In genomic region chr12:111274447-111275149, GRCm38 (mm10) we compare ENCODE assay signal across 8 mouse cellular contexts. TPM values are rescaled to one million over a fixed set of nuclear protein-coding genes. Genes with fewer than 3 reads are reported as not detected.
A peak's percentile ranks its signal among the peaks of the same experiment; 100 is the strongest.
DNase-seq lines count a peak whose midpoint lies in the region; ATAC-seq lines count a peak whose summit lies in the region.

No protein-coding gene starts in this region.

- H3K27ac ChIP-seq in limb, embryonic 13.5 days: no peak overlapping the region
- H3K27ac ChIP-seq in stomach, embryonic 16.5 days (ENCODE audit: low read length): no peak overlapping the region

- H3K27me3 ChIP-seq in limb, embryonic 13.5 days: peaks cover 85% of the 10 kb centered on the region
- H3K27me3 ChIP-seq in stomach, embryonic 16.5 days (ENCODE audit: control insufficient read depth, insufficient read depth, low read length): peaks cover 74% of the 10 kb centered on the region

- peaks cover 7% of the 10 kb centered on the region for H3K9me3 ChIP-seq in limb, embryonic 13.5 days
- H3K9me3 ChIP-seq in stomach, embryonic 16.5 days (replicated peaks; ENCODE audit: control insufficient read depth, low read length): 0 out of 2 replicates have a peak, but pooled peaks cover 4% of the 10 kb centered on the region

- H3K36me3 ChIP-seq in limb, embryonic 13.5 days: no peaks in the 10 kb centered on the region
- H3K36me3 ChIP-seq in stomach, embryonic 16.5 days (ENCODE audit: control insufficient read depth, insufficient read depth, low read length): no peaks in the 10 kb centered on the region

- peak overlapping the region; percentile 59 for H3K9ac ChIP-seq in limb, embryonic 13.5 days
- H3K9ac ChIP-seq in stomach, embryonic 16.5 days (ENCODE audit: low read length): peak overlapping the region; percentile 48

- H3K4me1 ChIP-seq in limb, embryonic 13.5 days: peaks cover 33% of the 10 kb centered on the region
- H3K4me1 ChIP-seq in stomach, embryonic 16.5 days (ENCODE audit: control insufficient read depth, insufficient read depth, low read length): peaks cover 20% of the 10 kb centered on the region

- H3K4me2 ChIP-seq in limb, embryonic 13.5 days (replicated peaks): peak overlapping the region; percentile 91
- H3K4me2 ChIP-seq in stomach, embryonic 16.5 days (ENCODE audit: low read depth, low read length): peak overlapping the region; percentile 72

- WGBS in limb, embryonic 13.5 days: 2% methylated on average over 73 of the region's 80 CpGs
- WGBS in stomach, embryonic 16.5 days: 3% methylated on average over 80 of the region's 80 CpGs

- peak; percentile 23 for DNase-seq in cerebellum, adult 8-10 months
- no peak for DNase-seq in cerebellum, adult 9-10 months
- DNase-seq in right cerebral cortex, postnatal 14 days: peak; percentile 56
- no peak for DNase-seq in right cerebral cortex, adult 2 months (ENCODE audit: low spot score in 2 of 2)
- no peak for DNase-seq in adrenal gland, adult 8-10 months
- DNase-seq in urinary bladder, postnatal 14 days (ENCODE audit: low spot score): no peak

- H3K4me3 ChIP-seq in limb, embryonic 13.5 days: peak overlapping the region; percentile 50
- H3K4me3 ChIP-seq in stomach, embryonic 16.5 days (replicated peaks; ENCODE audit: low read length): peak overlapping the region; percentile 46

- no peak for ATAC-seq in limb, embryonic 13.5 days (ENCODE audit: low FRiP score, low read depth)
- no peak for ATAC-seq in stomach, embryonic 16.5 days (ENCODE audit: insufficient read depth, low FRiP score)

RNA-seq across cellular contexts. Expression of gene Amn, which starts 3.7 kb away (rescaled TPM):
- polyA plus RNA-seq in limb, embryonic 13.5 days (2015; fragmentation: Nextera tagmentation; extraction: Ambion mirVana): 0.60 and 1.1 TPM in 2 replicates
- 11.3 and 16.3 TPM in 2 replicates for polyA plus RNA-seq in stomach, embryonic 16.5 days (2015; fragmentation: Nextera tagmentation; extraction: Ambion mirVana)
- total RNA-seq in adrenal gland, adult 8-10 months (2022): under 1 TPM in 1 of 4 experiments, not detected in 3; 0.32 TPM

Comparison
In these comparisons a context has a peak if more than half of its experiments do, and no peak if none do; other contexts are left out.
1. DNase-seq: peak in cerebellum, adult 8-10 months (single experiment) and right cerebral cortex, postnatal 14 days (single experiment); none in cerebellum, adult 9-10 months (single experiment), right cerebral cortex, adult 2 months (0 of 2), adrenal gland, adult 8-10 months (single experiment) and urinary bladder, postnatal 14 days (single experiment).